Mouse (Mus musculus): ENCODE measurements around the gene Fbxw9. TPM values are rescaled to one million over a fixed set of nuclear protein-coding genes. Genes with fewer than 3 reads are reported as not detected.
"Not testable (repeated sequence)": the region's sequence is repeated elsewhere in the genome, so short reads cannot be mapped to it uniquely, and the experiment has no call there.

The Fbxw9 gene
- polyA plus RNA-seq, 1 experiment from 2014 or later: 37.4 TPM

- Histone ChIP-seq H3K36me3 (peaks cover 43% of the 10 kb centered on the region), H3K4me1 (peaks cover 10% of the 10 kb centered on the region; the same call in 1 of the 2 replicates), H3K9ac (no peak overlapping the region), H3K27me3 (no peaks in the 10 kb centered on the region), H3K4me3 (replicated peaks) (no peak overlapping the region), H3K4me2 (replicated peaks) (no peak overlapping the region), H3K9me3 (replicated peaks) (no peaks in the 10 kb centered on the region), H3K27ac (replicated peaks) (no peak overlapping the region)
- WGBS: 75% methylated on average over 10 of the region's 10 CpGs
- no peak for ATAC-seq (ENCODE audit: insufficient number of reproducible peaks, low FRiP score, low TSS enrichment, low read depth)
Observed at GRCm38 (mm10) chr8:85074167-85074566, 14.3 kb downstream of the Fbxw9 start.

GRCm38 (mm10) chr8:85074617-85075016 lies 14.8 kb downstream of the Fbxw9 start:
- WGBS: 89% methylated on average over 10 of the region's 10 CpGs
- no peaks in the 10 kb centered on the region for H3K27me3 ChIP-seq
- no peak overlapping the region for H3K9ac ChIP-seq
- H3K9me3 ChIP-seq (replicated peaks): no peaks in the 10 kb centered on the region
- H3K4me2 ChIP-seq (replicated peaks): no peak overlapping the region
- no peak for ATAC-seq (ENCODE audit: insufficient number of reproducible peaks, low FRiP score, low TSS enrichment, low read depth)
- no peak overlapping the region for H3K27ac ChIP-seq (replicated peaks)
- H3K4me1 ChIP-seq: peaks cover 13% of the 10 kb centered on the region
- H3K4me3 ChIP-seq (replicated peaks): no peak overlapping the region
- peaks cover 43% of the 10 kb centered on the region for H3K36me3 ChIP-seq

DNA sequence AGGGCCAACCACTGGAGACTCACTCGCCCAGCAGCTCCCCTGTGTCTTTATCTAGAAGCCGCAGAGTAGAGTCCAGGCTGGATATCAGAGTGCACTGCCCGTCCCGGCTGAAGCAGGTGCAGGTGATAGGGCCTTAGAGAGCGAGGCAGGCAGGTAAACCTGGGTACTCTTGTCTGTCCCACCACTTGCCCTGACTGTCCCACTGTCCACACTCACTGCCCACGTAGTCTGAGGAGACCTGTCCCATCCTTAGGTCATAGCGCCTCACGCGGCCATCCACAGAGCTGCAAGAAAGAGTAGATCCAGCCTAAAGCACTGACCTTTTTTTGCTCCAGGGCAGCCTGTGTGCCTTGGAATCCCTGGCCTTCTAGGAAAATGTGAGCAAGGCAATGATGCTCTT lies 16.1 kb downstream of the Fbxw9 start:
- no peak overlapping the region for H3K27ac ChIP-seq (replicated peaks)
- H3K36me3 ChIP-seq: peaks cover 43% of the 10 kb centered on the region
- peaks cover 18% of the 10 kb centered on the region for H3K4me1 ChIP-seq
- H3K9me3 ChIP-seq (replicated peaks): no peaks in the 10 kb centered on the region
- no peak overlapping the region for H3K4me3 ChIP-seq (replicated peaks)
- ATAC-seq (ENCODE audit: insufficient number of reproducible peaks, low FRiP score, low TSS enrichment, low read depth): no peak
- WGBS: 85% methylated on average over 9 of the region's 9 CpGs
- H3K9ac ChIP-seq: no peak overlapping the region
- H3K27me3 ChIP-seq: no peaks in the 10 kb centered on the region
- no peak overlapping the region for H3K4me2 ChIP-seq (replicated peaks)

DNA sequence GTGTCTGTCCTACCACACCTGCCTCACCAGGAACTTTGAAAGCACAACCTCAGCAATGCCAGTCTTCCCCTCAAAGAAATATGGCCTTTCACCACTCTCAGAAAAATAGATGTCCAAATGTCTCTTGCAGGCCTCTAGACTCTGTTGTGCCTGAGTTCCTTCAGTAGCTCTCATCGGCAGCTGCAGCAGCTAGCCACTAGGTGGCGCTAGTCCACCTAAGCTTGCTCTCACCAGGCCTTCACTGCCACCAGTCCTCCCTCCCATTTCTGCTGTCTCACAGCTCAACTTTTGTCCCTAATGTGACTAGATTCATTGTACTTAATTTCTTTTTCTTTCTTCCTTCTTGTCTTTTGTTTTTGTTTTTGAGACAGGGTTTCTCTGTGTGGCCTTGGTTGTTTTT lies 17.1 kb downstream of the Fbxw9 start:
- WGBS: 2% methylated on average over 2 of the region's 2 CpGs
- no peak for ATAC-seq (ENCODE audit: insufficient number of reproducible peaks, low FRiP score, low TSS enrichment, low read depth)
- no peak overlapping the region for H3K4me2 ChIP-seq (replicated peaks)
- H3K9me3 ChIP-seq (replicated peaks): no peaks in the 10 kb centered on the region
- no peaks in the 10 kb centered on the region for H3K27me3 ChIP-seq
- peaks cover 43% of the 10 kb centered on the region for H3K36me3 ChIP-seq
- H3K4me1 ChIP-seq: peaks cover 26% of the 10 kb centered on the region
- H3K4me3 ChIP-seq (replicated peaks): no peak overlapping the region
- no peak overlapping the region for H3K27ac ChIP-seq (replicated peaks)
- no peak overlapping the region for H3K9ac ChIP-seq

DNA sequence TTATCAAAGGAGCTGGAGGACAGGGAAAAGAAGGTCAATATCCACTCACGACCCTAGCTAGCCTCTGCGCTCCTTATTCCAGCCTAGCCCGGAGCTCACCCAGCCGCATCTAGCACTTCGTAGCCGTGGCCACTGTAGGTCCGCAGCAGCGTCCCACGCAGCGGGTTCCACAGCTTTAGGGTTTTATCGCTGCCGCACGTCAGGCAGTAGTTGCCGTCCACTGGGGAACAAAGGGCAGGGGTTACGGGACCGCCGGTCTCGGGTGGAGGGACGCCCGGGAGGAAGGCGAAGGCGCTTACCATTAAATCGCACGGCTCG lies 20.3 kb downstream of the Fbxw9 start:
- H3K27ac ChIP-seq (replicated peaks): peak overlapping the region; percentile 87

GRCm38 (mm10) chr8:85080532-85081215 lies 20.8 kb downstream of the Fbxw9 start, which contains the start of gene Wdr83os:
Gene Wdr83os, plus strand, starts transcription at chr8:85080740.
- Histone ChIP-seq H3K9ac (peak within 1 kb of the TSS; percentile 93), H3K4me3 (replicated peaks) (peak within 1 kb of the TSS; percentile 83), H3K27me3 (no peaks in the 10 kb centered on the region), H3K27ac (replicated peaks) (peak within 1 kb of the TSS; percentile 87), H3K4me2 (replicated peaks) (peak within 1 kb of the TSS; percentile 93), H3K36me3 (peaks cover 28% of the 10 kb centered on the region), H3K9me3 (replicated peaks) (no peaks in the 10 kb centered on the region), H3K4me1 (peaks cover 32% of the 10 kb centered on the region)
- ATAC-seq (ENCODE audit: insufficient number of reproducible peaks, low FRiP score, low TSS enrichment, low read depth): no peak
- WGBS: 0% methylated on average over 30 of the region's 30 CpGs

More for the DNA sequence above, 20.3 kb downstream of the Fbxw9 start:
- ATAC-seq (ENCODE audit: insufficient number of reproducible peaks, low FRiP score, low TSS enrichment, low read depth): no peak
- WGBS: under 1% methylated on average over 25 of the region's 25 CpGs
- Histone ChIP-seq H3K4me2 (replicated peaks) (peak overlapping the region; percentile 93), H3K9me3 (replicated peaks) (no peaks in the 10 kb centered on the region), H3K9ac (peak overlapping the region; percentile 93), H3K27me3 (no peaks in the 10 kb centered on the region), H3K4me1 (peaks cover 32% of the 10 kb centered on the region), H3K4me3 (replicated peaks) (peak overlapping the region; percentile 83), H3K36me3 (peaks cover 28% of the 10 kb centered on the region)

DNA sequence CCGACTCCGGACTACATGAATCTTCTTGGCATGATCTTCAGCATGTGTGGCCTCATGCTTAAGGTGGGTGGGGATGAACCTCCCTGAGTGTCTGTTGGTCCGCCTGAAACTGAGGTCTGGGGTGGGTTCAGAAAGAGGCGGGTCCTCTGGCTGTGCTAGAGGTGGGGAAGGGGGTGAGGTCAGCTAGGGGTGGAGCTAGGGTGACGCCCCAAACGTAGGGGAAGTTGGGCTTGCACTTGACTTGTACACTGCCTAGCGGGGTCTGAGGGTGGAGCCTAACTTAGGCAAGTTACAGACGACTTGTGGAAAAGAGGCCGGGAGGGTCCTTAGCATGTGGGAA lies 21.3 kb downstream of the Fbxw9 start, which contains the start of gene Wdr83:
TSS of gene Wdr83 (minus strand) at position 91 of the 340 bp plus-strand sequence.
- Histone ChIP-seq H3K27ac (replicated peaks) (peak within 1 kb of the TSS; percentile 87), H3K27me3 (no peaks in the 10 kb centered on the region), H3K4me3 (replicated peaks) (peak within 1 kb of the TSS; percentile 83), H3K4me1 (peaks cover 32% of the 10 kb centered on the region), H3K9ac (peak within 1 kb of the TSS; percentile 93), H3K4me2 (replicated peaks) (peak within 1 kb of the TSS; percentile 93), H3K9me3 (replicated peaks) (no peaks in the 10 kb centered on the region), H3K36me3 (peaks cover 24% of the 10 kb centered on the region)
- WGBS: 0% methylated on average over 9 of the region's 9 CpGs
- peak; percentile 44; the same call in 1 of the 2 replicates for ATAC-seq (ENCODE audit: insufficient number of reproducible peaks, low FRiP score, low TSS enrichment, low read depth)

- not testable (repeated sequence) for ATAC-seq (ENCODE audit: insufficient number of reproducible peaks, low FRiP score, low TSS enrichment, low read depth); H3K27me3 ChIP-seq; H3K9ac ChIP-seq; H3K9me3 ChIP-seq (replicated peaks); H3K4me2 ChIP-seq (replicated peaks); H3K4me3 ChIP-seq (replicated peaks)
- Histone ChIP-seq H3K27ac (replicated peaks) (0 out of 2 replicates have a peak overlapping the region, but pooled peaks have one; percentile 65), H3K4me1 (peaks cover 32% of the 10 kb centered on the region), H3K36me3 (peaks cover 22% of the 10 kb centered on the region)
- 91% methylated on average over 4 of the region's 4 CpGs for WGBS
Observed at GRCm38 (mm10) chr8:85082169-85082568, 22.3 kb downstream of the Fbxw9 start.

DNA sequence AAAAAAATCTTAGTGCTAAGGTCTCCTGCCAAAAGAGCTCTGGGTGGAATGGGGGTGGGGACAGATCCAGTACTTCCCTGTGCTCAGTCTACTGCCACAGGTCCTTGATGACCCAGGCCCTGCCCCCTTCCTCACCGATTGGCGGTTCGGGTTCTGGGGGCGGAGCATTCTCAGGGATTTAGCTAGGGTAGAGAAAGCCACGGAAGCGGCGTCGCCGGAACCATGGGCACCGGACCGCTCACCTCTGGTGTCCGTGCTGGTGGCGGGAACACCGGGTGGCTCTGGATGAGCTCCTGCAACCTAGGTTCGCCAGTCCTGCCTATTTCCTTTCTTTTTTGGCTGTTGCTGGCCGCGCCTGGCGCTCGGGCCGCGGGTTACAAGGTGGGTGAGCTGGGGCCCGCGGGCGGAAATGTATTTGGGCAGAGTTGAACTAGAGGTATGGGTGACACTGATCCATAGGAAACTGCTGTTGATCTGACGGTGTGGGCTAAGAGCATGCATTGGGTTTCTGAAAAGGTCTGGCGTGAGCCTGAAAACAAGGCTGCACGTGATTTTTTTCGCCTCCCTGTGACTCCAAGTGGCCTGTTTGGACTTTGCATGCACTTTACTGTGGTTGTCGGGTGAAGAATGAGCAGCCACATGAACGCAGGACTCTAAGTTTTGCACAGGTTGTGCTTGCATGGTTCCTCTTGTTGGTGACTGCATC lies 23.4 kb downstream of the Fbxw9 start, which contains the start of gene Man2b1:
TSS of gene Man2b1 (plus strand) at position 163 of the 706 bp plus-strand sequence.
- Histone ChIP-seq H3K27me3 (no peaks in the 10 kb centered on the region), H3K27ac (replicated peaks) (peak within 1 kb of the TSS; percentile 65)
- under 1% methylated on average over 30 of the region's 30 CpGs for WGBS

GRCm38 (mm10) chr8:85084633-85085032 lies 24.8 kb downstream of the Fbxw9 start:
- no peak overlapping the region for H3K9ac ChIP-seq
- ATAC-seq (ENCODE audit: insufficient number of reproducible peaks, low FRiP score, low TSS enrichment, low read depth): no peak
- H3K27me3 ChIP-seq: no peaks in the 10 kb centered on the region
- 86% methylated on average over 8 of the region's 8 CpGs for WGBS
- no peak overlapping the region for H3K27ac ChIP-seq (replicated peaks)
- H3K36me3 ChIP-seq: peaks cover 28% of the 10 kb centered on the region
- no peak overlapping the region for H3K4me3 ChIP-seq (replicated peaks)
- H3K9me3 ChIP-seq (replicated peaks): no peaks in the 10 kb centered on the region
- no peak overlapping the region for H3K4me2 ChIP-seq (replicated peaks)
- H3K4me1 ChIP-seq: peaks cover 29% of the 10 kb centered on the region

More for the DNA sequence above, 23.4 kb downstream of the Fbxw9 start, which contains the start of gene Man2b1:
- peak within 1 kb of the TSS; percentile 71 for H3K4me3 ChIP-seq (replicated peaks)
- peak within 1 kb of the TSS; percentile 88 for H3K4me2 ChIP-seq (replicated peaks)
- peaks cover 32% of the 10 kb centered on the region for H3K4me1 ChIP-seq
- peak; percentile 88 for ATAC-seq (ENCODE audit: insufficient number of reproducible peaks, low FRiP score, low TSS enrichment, low read depth)
- H3K9me3 ChIP-seq (replicated peaks): no peaks in the 10 kb centered on the region
- peak within 1 kb of the TSS; percentile 62 for H3K9ac ChIP-seq
- peaks cover 25% of the 10 kb centered on the region for H3K36me3 ChIP-seq

DNA sequence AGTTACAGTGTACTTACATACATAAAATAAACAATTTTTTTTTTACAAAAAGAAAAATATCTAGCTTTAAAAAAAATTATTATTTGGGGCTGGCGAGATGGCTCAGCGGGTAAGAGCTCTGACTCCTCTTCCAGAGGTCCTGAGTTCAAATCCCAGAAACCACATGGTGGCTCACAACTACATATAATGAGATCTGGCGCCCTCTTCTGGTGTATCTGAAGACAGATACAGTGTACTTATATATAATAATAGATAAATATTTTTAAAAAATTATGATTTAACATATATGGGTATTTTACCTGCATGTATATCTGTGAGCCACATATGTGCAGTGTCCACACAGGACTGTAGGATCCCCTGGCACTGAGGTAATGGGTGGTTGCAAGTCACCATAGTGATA lies 26.4 kb downstream of the Fbxw9 start:
- 78% methylated on average over 3 of the region's 3 CpGs for WGBS
- H3K27ac ChIP-seq (replicated peaks): no peak overlapping the region
- H3K9ac ChIP-seq: no peak overlapping the region
- H3K9me3 ChIP-seq (replicated peaks): no peaks in the 10 kb centered on the region
- peaks cover 23% of the 10 kb centered on the region for H3K4me1 ChIP-seq
- no peaks in the 10 kb centered on the region for H3K27me3 ChIP-seq
- H3K4me3 ChIP-seq (replicated peaks): no peak overlapping the region
- ATAC-seq (ENCODE audit: insufficient number of reproducible peaks, low FRiP score, low TSS enrichment, low read depth): no peak
- H3K36me3 ChIP-seq: peaks cover 33% of the 10 kb centered on the region
- no peak overlapping the region for H3K4me2 ChIP-seq (replicated peaks)
